Mouse (Mus musculus): Measurements from ENCODE around the gene Rai14.

DNA sequence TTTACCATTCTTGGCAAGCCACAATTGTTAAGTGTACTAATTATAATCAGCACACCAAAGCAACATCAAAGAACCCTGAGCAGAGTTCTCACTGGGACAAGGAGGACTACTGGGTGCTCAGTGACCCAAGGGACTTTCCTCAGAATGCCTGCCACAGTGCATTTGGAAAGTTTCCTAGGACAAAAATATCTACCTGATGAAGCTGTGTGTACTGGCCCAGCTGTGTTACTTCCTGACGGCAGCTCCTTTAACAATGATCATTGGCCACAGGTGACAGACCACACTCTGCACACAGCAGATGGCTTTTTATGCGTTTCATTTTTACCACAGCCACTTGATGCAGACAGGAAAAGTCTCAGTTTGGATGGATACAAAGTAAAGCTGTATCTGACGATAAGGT, 135.3 kb downstream of the Rai14 start:
- TF ChIP-seq CTCF (IDR thresholded peaks at IDR 0.05; ENCODE audit: low read depth) (no peak), EP300 (IDR thresholded peaks at IDR 0.05; ENCODE audit: low read depth) (no peak)
